Mouse (Mus musculus): ENCODE results near the gene Macrod2. TPM values are rescaled to one million over a fixed set of nuclear protein-coding genes. Genes with fewer than 3 reads are reported as not detected.
A peak's percentile ranks its signal among the peaks of the same experiment; 100 is the strongest.

Gene Macrod2
- polyA plus RNA-seq, 1 experiment from 2014 or later, result 65.9 TPM

DNA sequence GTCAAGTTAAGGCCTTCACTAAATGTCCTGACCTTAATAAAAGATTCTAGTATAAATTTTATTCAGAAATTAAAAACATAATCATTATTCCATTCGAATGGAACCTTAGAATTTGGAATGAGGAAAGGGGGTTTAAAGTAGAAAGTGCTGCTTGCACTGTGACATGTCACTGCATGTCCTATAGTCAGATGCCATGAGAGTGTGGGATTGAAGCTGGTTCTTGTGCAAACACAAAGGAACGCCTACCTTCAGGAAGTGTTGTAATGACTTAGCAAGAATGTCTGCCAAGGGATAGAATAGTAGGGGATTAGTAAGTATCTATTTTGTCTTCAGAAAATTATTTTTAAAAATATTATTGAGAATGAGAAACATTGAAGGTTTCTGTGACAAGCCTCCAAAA, 431.1 kb downstream of the Macrod2 start:
- WGBS, result 84% methylated on average over 2 of the region's 2 CpGs
- H3K9me3 ChIP-seq (ENCODE audit: control insufficient read depth, low read length), result no peaks in the 10 kb centered on the region

DNA sequence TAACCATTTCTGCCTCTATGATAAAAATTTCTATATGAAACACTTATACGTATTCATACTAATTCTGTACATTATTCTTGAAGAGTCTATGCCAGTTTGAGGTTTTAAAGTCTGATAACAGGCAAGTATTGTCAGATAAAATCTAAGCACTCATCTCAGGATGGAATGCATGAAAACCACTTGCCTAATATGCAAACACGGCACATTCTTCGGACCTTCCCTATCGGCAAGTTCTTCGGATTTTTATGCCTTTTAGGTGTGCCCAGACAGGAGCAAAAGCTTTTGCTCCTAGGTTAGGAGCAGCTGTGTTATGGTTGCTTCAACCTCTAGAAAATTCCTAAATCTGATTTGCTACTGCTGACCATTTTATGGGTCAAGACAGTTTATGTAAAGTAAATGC, 433.8 kb downstream of the Macrod2 start:
- Histone ChIP-seq H3K9ac (replicated peaks; ENCODE audit: low read depth, low read length) (no peak overlapping the region), H3K4me1 (ENCODE audit: control insufficient read depth, insufficient read depth, low read length) (no peaks in the 10 kb centered on the region), H3K27me3 (ENCODE audit: control insufficient read depth, insufficient read depth, low read length) (no peaks in the 10 kb centered on the region), H3K9me3 (ENCODE audit: control insufficient read depth, low read length) (no peaks in the 10 kb centered on the region), H3K4me2 (ENCODE audit: low read depth, low read length) (no peak overlapping the region), H3K36me3 (ENCODE audit: control insufficient read depth, insufficient read depth, low read length) (no peaks in the 10 kb centered on the region), H3K27ac (ENCODE audit: low read depth, low read length) (no peak overlapping the region), H3K4me3 (ENCODE audit: low read depth, low read length) (no peak overlapping the region)
- ATAC-seq (ENCODE audit: low read depth), result no peak
- 87% methylated on average over 5 of the region's 5 CpGs for WGBS

More for the DNA sequence above, 431.1 kb downstream of the Macrod2 start:
- Histone ChIP-seq H3K4me3 (ENCODE audit: low read depth, low read length) (no peak overlapping the region), H3K27ac (ENCODE audit: low read depth, low read length) (no peak overlapping the region), H3K9ac (replicated peaks; ENCODE audit: low read depth, low read length) (no peak overlapping the region), H3K36me3 (ENCODE audit: control insufficient read depth, insufficient read depth, low read length) (no peaks in the 10 kb centered on the region), H3K27me3 (ENCODE audit: control insufficient read depth, insufficient read depth, low read length) (no peaks in the 10 kb centered on the region), H3K4me2 (ENCODE audit: low read depth, low read length) (no peak overlapping the region), H3K4me1 (ENCODE audit: control insufficient read depth, insufficient read depth, low read length) (no peaks in the 10 kb centered on the region)
- no peak for ATAC-seq (ENCODE audit: low read depth)

DNA sequence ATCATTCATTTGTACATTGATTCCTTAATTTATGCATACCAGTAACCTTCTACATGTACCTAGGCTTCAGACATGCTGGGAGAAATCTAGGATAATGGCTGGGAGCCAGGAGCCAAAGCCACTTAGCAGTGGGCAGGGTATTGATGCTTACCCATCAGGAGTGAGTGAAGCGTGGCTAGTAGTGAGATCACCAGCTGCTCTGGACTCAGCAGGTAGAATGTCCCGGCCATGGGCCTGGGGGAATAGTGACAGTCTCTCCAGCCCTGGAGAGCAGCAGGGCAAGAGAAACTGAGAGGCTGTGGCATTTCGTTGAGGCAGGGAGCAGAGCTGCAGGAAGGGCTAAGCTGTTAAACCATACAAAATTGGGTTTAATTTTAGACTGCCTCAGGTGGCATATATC, 435.0 kb downstream of the Macrod2 start:
- Histone ChIP-seq H3K4me1 (ENCODE audit: control insufficient read depth, insufficient read depth, low read length) (no peaks in the 10 kb centered on the region), H3K4me2 (ENCODE audit: low read depth, low read length) (no peak overlapping the region), H3K9me3 (ENCODE audit: control insufficient read depth, low read length) (no peaks in the 10 kb centered on the region), H3K9ac (replicated peaks; ENCODE audit: low read depth, low read length) (no peak overlapping the region), H3K27me3 (ENCODE audit: control insufficient read depth, insufficient read depth, low read length) (no peaks in the 10 kb centered on the region), H3K36me3 (ENCODE audit: control insufficient read depth, insufficient read depth, low read length) (no peaks in the 10 kb centered on the region), H3K4me3 (ENCODE audit: low read depth, low read length) (no peak overlapping the region), H3K27ac (ENCODE audit: low read depth, low read length) (no peak overlapping the region)
- ATAC-seq (ENCODE audit: low read depth), result no peak
- WGBS, result 66% methylated on average over 3 of the region's 3 CpGs

DNA sequence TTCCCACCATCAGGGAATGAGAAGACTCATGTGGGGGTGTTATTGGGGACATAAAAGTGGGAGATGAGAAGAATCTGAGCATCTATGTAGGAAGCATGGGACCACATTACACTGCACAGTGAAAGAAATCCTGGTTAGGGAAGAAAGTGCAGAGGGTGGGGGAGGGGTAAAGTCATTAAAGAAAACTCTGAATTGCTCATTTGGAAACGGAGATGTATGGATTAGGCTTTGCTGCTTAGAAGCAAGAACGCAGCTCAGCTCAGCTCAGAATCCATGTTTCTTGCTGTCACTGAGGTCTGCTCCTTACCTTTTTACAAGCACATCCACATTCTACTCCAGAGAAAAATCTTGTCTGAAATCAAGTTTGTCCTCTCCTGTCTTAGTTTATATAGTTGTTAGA, 444.3 kb downstream of the Macrod2 start:
- H3K4me1 ChIP-seq (ENCODE audit: control insufficient read depth, insufficient read depth, low read length), result no peaks in the 10 kb centered on the region
- no peak for ATAC-seq (ENCODE audit: low read depth)
- no peaks in the 10 kb centered on the region for H3K27me3 ChIP-seq (ENCODE audit: control insufficient read depth, insufficient read depth, low read length)
- no peak overlapping the region for H3K4me3 ChIP-seq (ENCODE audit: low read depth, low read length)
- H3K4me2 ChIP-seq (ENCODE audit: low read depth, low read length), result no peak overlapping the region
- 16% methylated on average over 2 of the region's 2 CpGs for WGBS
- no peak overlapping the region for H3K27ac ChIP-seq (ENCODE audit: low read depth, low read length)
- no peak overlapping the region for H3K9ac ChIP-seq (replicated peaks; ENCODE audit: low read depth, low read length)
- no peaks in the 10 kb centered on the region for H3K36me3 ChIP-seq (ENCODE audit: control insufficient read depth, insufficient read depth, low read length)
- H3K9me3 ChIP-seq (ENCODE audit: control insufficient read depth, low read length), result no peaks in the 10 kb centered on the region

DNA sequence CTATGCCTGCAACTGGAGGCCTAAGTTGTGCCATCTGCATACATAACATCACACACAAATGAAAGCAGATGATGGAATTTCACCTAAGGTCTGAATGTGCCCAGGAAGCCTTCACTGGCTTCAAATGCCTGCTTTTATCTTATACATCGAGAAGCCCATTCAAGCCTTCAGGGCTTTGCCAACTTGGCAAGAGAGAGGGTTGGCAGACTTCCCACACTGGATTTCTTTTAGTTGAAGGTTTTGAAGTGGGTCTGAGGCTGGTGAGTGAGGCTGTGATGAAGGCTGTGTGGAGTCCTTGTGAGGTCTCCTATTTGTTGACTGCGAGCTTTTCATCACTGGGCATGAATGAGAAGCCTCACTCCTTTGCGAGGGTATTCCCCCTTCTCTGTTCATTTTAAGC, 444.8 kb downstream of the Macrod2 start:
- no peak overlapping the region for H3K27ac ChIP-seq (ENCODE audit: low read depth, low read length)
- no peaks in the 10 kb centered on the region for H3K9me3 ChIP-seq (ENCODE audit: control insufficient read depth, low read length)
- H3K4me3 ChIP-seq (ENCODE audit: low read depth, low read length), result no peak overlapping the region
- H3K36me3 ChIP-seq (ENCODE audit: control insufficient read depth, insufficient read depth, low read length), result no peaks in the 10 kb centered on the region
- H3K27me3 ChIP-seq (ENCODE audit: control insufficient read depth, insufficient read depth, low read length), result no peaks in the 10 kb centered on the region
- 51% methylated on average over 3 of the region's 3 CpGs for WGBS
- no peaks in the 10 kb centered on the region for H3K4me1 ChIP-seq (ENCODE audit: control insufficient read depth, insufficient read depth, low read length)
- ATAC-seq (ENCODE audit: low read depth), result peak; percentile 91
- no peak overlapping the region for H3K4me2 ChIP-seq (ENCODE audit: low read depth, low read length)
- H3K9ac ChIP-seq (replicated peaks; ENCODE audit: low read depth, low read length), result no peak overlapping the region

DNA sequence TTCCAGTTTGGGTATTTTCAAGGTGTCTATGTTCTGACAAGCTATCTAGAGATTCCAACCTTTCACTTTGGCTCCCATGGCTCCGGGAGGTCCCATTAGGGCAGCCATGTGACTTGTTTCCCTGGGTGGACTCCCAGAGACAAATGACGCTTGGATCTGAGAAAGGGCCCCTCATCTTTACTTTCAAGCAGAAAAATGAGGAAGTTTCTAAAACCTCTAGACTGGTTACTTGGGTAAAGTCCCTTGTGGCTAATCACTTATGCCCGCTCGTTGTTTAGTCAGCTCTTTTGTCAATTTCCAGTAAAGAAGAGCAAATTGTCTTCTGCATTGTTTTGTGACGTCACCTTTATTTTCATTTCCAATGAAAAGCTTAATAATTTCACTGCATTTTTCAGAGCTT, 448.9 kb downstream of the Macrod2 start:
- H3K4me3 ChIP-seq (ENCODE audit: low read depth, low read length), result no peak overlapping the region
- H3K36me3 ChIP-seq (ENCODE audit: control insufficient read depth, insufficient read depth, low read length), result no peaks in the 10 kb centered on the region
- no peaks in the 10 kb centered on the region for H3K4me1 ChIP-seq (ENCODE audit: control insufficient read depth, insufficient read depth, low read length)
- ATAC-seq (ENCODE audit: low read depth), result no peak
- 79% methylated on average over 5 of the region's 5 CpGs for WGBS
- H3K27me3 ChIP-seq (ENCODE audit: control insufficient read depth, insufficient read depth, low read length), result no peaks in the 10 kb centered on the region
- H3K9ac ChIP-seq (replicated peaks; ENCODE audit: low read depth, low read length), result no peak overlapping the region
- H3K27ac ChIP-seq (ENCODE audit: low read depth, low read length), result no peak overlapping the region
- H3K4me2 ChIP-seq (ENCODE audit: low read depth, low read length), result no peak overlapping the region
- no peaks in the 10 kb centered on the region for H3K9me3 ChIP-seq (ENCODE audit: control insufficient read depth, low read length)

DNA sequence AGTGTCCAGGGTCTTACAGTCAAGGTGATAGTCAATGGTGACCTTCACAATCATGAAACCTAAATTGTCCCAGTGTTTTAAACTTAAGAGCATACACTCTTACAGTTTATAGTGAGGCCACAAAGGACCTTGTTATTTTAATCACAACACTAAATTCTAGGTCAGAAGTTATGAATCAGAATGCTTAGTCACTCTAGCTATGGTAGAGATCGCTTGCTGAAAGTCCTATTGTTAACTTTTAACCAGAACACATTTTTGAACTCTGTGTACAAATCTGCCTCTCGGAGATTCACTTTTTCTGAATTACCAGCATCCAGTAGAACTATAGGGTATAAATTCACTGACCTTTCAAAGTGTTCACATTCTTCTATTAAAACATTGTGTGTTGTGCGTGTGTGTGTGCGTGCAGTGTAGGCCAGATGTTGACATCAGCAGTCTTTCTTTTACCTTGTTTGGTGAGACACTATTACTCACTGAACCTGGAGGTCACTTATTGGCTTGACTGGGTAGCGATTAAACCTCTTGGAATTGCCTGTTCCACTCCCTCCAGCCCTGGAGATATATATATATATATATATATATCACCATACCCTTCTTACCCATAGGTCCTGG, 452.8 kb downstream of the Macrod2 start:
- no peak overlapping the region for H3K27ac ChIP-seq (ENCODE audit: low read depth, low read length)
- no peaks in the 10 kb centered on the region for H3K36me3 ChIP-seq (ENCODE audit: control insufficient read depth, insufficient read depth, low read length)
- no peaks in the 10 kb centered on the region for H3K9me3 ChIP-seq (ENCODE audit: control insufficient read depth, low read length)
- H3K27me3 ChIP-seq (ENCODE audit: control insufficient read depth, insufficient read depth, low read length), result no peaks in the 10 kb centered on the region
- 95% methylated on average over 5 of the region's 5 CpGs for WGBS
- no peak overlapping the region for H3K9ac ChIP-seq (replicated peaks; ENCODE audit: low read depth, low read length)
- no peak overlapping the region for H3K4me2 ChIP-seq (ENCODE audit: low read depth, low read length)
- no peaks in the 10 kb centered on the region for H3K4me1 ChIP-seq (ENCODE audit: control insufficient read depth, insufficient read depth, low read length)
- no peak overlapping the region for H3K4me3 ChIP-seq (ENCODE audit: low read depth, low read length)
- ATAC-seq (ENCODE audit: low read depth), result no peak

DNA sequence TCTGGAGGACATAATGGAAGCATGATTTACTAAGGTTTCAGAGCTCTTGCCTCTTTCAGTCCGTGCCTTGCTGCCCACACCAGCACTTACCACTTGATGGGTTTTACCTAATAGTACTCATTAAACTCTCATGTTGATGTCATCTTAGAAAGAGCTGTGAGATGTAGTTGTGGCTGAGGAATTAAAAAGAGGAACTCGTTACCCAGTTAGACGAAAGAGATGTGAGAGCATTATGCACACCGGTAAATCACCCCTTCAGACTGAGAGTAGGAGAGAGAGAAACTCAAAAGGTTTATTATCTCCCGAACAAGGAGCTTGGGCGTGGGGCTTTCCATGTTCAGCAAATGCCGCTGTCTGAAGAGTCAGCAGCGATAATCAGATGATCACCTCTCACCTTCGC, 458.4 kb downstream of the Macrod2 start:
- WGBS, result 73% methylated on average over 9 of the region's 9 CpGs
- ATAC-seq (ENCODE audit: low read depth), result no peak
- Histone ChIP-seq H3K9me3 (ENCODE audit: control insufficient read depth, low read length) (no peaks in the 10 kb centered on the region), H3K4me3 (ENCODE audit: low read depth, low read length) (no peak overlapping the region), H3K36me3 (ENCODE audit: control insufficient read depth, insufficient read depth, low read length) (no peaks in the 10 kb centered on the region), H3K9ac (replicated peaks; ENCODE audit: low read depth, low read length) (no peak overlapping the region), H3K4me2 (ENCODE audit: low read depth, low read length) (no peak overlapping the region), H3K27me3 (ENCODE audit: control insufficient read depth, insufficient read depth, low read length) (no peaks in the 10 kb centered on the region), H3K27ac (ENCODE audit: low read depth, low read length) (no peak overlapping the region), H3K4me1 (ENCODE audit: control insufficient read depth, insufficient read depth, low read length) (no peaks in the 10 kb centered on the region)

DNA sequence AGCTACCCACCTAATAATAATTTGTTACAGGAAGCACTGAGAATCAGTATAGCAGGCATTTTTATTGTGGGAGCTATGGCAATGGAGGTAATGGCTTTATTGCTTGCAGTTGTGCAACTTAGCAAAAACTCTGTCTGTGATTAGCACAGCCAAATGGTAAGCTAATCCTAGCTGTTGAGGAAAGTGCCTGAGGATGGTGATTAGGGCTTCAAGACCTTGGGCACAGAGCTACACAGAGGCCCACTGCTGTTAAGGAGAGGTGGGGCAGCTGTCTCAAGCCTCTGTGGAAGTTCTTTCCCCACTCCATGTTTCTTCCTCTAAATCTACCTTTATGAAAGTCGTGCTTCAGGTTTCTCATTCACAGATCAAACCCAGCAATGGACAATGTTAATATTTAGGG, 466.2 kb downstream of the Macrod2 start:
- Histone ChIP-seq H3K4me1 (ENCODE audit: control insufficient read depth, insufficient read depth, low read length) (no peaks in the 10 kb centered on the region), H3K27ac (ENCODE audit: low read depth, low read length) (no peak overlapping the region), H3K27me3 (ENCODE audit: control insufficient read depth, insufficient read depth, low read length) (no peaks in the 10 kb centered on the region), H3K9me3 (ENCODE audit: control insufficient read depth, low read length) (no peaks in the 10 kb centered on the region), H3K4me2 (ENCODE audit: low read depth, low read length) (no peak overlapping the region), H3K36me3 (ENCODE audit: control insufficient read depth, insufficient read depth, low read length) (no peaks in the 10 kb centered on the region), H3K4me3 (ENCODE audit: low read depth, low read length) (no peak overlapping the region), H3K9ac (replicated peaks; ENCODE audit: low read depth, low read length) (no peak overlapping the region)
- ATAC-seq (ENCODE audit: low read depth), result no peak
- WGBS, result 59% methylated on average over 1 of the region's 1 CpGs
